Mouse (Mus musculus) left cerebral cortex, adult 18-20 months (tissue): ENCODE data around the gene Bcl3. TPM values are rescaled to one million over a fixed set of nuclear protein-coding genes. Genes with fewer than 3 reads are reported as not detected.
A peak's percentile ranks its signal among the peaks of the same experiment; 100 is the strongest.
"Not testable (repeated sequence)": the region's sequence is repeated elsewhere in the genome, so short reads cannot be mapped to it uniquely, and the experiment has no call there.

Experiments used
- DNase-seq, 2 experiments: peaks; one replicate each; pipeline ENCODE4 v3.0.0; 2021 to 2022; ENCODE audit warnings: low spot score in 2 of 2, mixed read lengths in 1 of 2
- total RNA-seq, 2 experiments: library from RNA; stranded (reverse); gene quantifications; 2 replicates each; pipeline ENCODE4 v1.2.3; 2021

The Bcl3 gene
- total RNA-seq, 2 experiments from 2014 or later: 0.91 to 1.1 TPM

DNA sequence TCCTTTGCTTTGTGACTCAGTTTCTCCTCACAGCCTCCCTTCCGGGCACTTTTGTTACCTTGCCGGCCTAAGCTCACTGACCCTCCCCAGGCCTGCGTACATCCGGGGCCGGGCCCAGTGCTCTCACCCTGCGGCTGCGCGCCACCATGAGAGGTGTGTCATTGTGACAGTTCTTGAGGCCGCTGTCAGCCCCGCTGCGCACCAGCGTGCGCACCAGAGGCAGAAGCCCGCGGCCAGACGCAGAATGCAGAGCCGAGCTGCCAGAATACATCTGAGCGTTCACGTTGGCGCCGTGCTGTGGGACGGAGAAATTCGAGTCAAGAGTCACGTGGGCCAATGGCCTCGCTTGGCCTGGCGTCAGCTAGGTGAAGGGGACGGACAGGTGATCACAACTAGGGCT is 13.2 kb downstream of the Bcl3 start:
- peak in 1 of 2 experiments; percentile 24 for DNase-seq

DNA sequence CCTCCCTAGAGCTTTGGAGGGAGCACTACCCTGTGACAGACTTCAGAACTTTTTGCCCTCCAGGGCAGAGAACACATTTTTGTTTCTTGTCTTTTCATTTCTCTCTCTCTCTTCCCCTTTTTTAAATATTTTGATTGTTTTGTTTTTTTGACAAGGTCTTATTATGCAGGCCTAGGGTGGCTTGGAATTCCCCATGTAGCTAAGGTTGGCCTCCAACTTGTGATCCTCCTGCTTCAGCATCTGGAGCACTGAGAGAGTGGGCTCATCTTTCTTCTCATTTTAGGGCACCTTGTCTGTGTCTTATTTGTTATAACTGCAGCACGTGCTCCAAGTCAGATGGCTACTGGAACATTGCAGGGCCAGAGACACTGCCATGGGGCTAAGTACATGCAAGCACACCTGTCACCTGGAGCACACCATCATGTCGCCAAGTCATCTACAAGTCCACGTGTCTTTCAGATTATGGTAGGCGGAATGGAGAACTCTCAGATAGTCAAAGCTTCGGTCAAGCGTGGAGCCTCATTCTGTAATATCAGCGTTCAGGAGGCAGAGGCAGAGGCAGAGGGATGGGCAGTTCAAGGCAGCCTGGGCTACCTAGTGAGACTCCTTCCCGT is 16.1 kb downstream of the Bcl3 start:
- no peak for DNase-seq

DNA sequence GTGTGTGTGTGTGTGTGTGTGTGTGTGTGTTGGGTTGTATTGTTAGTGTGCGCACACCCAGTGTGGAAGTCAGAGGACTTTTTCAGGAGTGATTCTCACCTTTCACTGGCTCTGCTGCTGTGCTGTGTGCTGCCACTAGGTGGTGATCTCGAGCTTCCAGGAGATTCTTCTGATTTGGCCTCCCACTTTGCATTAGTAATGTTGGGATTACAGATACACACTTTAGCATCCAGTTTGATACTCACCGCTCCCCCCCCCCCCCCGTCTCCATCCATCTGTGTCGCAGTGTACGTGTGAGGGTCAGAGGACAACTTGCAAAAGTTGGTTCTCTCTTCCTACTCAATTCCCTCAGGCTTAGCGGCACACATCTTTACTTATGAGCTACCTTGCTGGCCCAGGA is 19.6 kb downstream of the Bcl3 start:
- DNase-seq: peak; percentile 70 to 83

DNA sequence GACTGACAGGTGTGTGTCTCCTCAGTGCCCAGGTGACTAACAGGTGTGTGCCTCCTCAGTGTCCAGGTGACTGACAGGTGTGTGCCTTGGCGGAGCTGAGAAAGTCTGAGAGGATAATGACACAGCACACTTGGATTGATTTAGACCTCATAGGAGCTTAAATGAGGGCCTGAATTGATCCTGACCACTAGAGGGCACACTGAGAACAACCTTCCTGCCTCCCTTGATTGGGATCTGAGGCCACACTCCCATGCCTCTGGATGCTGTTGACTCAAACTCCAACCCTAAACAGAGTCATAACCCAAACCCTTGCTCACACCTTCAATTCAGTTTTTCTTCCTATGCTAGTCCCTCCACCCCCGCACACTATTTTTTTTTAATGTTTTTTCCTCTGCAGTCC is 21.8 kb downstream of the Bcl3 start:
- DNase-seq: peak; percentile 21 to 44

DNA sequence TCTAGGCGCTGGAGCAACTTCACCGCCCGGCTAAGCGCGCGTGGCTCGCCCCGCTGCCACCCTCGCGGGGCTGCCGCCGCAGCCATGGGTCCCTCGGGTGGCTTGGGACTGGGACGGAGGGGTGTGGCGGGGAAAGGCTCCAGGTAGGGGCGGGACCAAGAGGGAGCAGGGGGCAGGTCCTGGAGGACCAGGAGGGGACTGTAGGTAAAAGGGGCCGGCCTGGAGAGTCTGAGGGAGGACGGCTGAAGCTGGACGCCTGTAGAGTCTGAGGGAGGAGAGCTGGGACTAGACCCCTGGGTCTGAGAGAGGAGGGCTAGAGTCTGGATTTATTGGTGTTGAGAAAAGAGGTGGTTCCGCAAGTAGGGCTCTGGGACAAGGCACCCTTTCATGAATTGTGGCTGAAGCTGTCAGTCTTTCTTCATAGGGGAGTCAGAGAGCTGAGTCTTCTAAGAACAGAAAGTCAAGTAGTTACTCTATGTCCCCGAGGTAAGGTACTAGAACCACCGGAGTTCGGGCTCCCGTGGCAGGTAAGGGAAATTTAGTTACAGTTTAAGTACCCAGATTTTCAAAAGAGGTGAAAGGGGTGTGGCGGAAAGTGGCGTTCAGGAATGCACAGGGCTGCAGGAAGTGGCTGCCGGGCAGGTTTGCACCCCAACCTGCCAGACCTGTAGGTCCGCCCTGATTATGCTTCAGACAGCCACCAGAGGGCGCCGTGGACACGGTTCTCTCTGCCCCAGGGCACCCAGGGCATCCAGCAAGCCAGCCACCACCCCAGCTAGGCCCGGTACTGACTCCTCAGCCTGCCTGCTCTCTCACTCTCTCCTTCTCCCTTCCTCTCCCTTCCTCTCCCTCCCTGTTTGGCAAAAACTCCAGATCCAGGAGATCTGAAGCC is 25.6 kb downstream of the Bcl3 start, which contains the start of gene Cblc:
Cblc (minus strand) TSS at position 113 of the 892 bp plus-strand sequence.
- peak; percentile 46 to 74 for DNase-seq

DNA sequence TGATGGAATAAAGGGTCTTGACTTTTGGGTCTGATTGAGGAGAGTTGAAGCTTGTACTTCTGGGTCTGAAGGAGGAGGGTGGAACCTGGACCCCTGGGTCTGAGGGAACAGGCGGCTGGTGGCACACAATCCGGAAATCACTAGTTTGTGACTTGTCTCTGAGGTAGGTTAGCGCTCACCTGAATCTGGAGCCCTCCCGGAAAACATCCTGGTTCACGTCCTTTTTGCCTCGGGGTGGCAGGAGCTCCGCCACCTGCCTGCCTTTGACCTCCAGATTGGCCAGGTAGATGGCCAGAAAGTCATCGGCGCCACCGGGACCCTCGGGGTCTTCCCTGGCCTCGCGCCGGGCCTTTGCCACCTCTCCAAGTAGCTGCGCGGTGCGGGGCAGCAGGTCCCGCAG is 26.3 kb downstream of the Bcl3 start:
- DNase-seq: no peak

DNA sequence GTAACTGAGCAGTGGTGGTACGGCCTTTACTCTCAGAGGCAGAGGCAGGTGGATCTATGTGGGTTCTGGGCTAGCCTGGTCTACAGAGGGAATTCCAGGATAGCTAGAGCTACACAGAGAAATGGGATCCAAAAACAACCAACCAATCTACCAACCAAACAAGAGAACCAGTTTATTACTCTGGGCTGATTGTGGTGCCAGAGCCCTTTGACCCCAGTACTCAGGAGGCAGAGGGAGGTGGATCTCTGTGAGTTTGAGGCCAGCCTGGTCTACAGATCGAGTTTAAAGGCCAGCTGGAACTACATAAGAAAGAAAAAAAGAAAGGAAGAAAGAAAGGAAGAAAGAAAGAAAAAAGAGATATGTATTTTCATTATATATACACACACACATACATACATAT is 27.3 kb downstream of the Bcl3 start:
- no peak for DNase-seq

DNA sequence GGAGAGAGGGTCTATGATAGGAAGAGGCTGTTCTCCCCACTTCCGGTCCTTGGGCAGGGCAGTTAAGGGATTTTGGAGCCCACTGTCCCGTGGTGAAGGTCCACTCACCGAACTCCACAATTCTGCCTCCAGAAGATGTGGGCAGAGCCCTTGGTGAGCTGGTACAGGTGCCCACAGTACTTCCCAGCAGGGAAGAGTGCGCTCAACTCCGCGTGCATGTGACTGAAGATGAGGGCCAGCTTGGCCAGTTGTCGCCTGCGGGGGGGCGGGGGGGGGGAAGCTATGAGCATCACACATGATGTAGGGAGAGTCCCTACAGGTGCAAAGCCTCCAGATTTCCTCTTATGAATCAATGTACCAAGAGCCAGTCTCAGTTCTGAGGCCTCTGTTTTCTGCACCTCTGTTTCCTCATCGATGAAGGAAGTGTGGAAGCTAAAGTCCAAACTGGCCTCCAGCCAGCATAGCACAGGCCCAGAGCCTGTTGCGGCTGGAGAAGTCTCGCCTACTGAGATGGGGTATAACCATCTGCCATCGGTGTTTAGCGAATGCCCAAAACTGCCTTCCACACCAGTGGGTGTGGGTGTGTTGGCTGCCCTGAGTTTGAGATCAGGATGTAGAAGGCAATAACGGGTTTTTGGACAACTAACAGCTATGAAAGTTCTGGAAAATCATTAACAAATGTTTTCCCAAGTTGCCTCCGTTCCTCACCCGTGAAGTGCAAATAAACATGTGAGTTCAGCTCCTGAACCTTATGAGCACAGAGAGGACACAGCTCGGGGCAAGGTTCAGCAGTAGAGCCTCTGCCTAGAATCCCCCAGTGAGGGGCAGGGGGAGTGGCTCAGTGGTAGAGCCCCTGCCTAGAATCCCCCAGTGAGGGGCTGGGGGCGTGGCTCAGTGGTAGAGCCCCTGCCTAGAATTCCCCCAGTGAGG is 29.6 kb downstream of the Bcl3 start:
- DNase-seq: no peak

DNA sequence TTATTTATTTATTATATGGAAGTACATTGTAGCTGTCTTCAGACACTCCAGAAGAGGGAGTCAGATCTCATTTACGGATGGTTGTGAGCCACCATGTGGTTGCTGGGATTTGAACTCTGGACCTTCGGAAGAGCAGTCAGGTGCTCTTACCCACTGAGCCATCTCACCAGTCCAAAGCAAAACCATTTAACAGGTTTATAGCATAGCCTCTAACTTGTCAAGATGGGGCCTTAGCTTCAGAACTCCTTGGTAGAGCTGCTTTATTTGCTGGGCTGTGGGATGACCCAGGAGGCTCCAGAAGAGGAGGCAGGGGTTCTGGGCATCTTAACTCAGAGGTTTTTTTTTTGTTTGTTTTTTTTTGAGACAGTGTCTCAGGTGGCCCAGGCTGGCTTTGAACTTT is 31.1 kb downstream of the Bcl3 start:
- not testable (repeated sequence) for DNase-seq

DNA sequence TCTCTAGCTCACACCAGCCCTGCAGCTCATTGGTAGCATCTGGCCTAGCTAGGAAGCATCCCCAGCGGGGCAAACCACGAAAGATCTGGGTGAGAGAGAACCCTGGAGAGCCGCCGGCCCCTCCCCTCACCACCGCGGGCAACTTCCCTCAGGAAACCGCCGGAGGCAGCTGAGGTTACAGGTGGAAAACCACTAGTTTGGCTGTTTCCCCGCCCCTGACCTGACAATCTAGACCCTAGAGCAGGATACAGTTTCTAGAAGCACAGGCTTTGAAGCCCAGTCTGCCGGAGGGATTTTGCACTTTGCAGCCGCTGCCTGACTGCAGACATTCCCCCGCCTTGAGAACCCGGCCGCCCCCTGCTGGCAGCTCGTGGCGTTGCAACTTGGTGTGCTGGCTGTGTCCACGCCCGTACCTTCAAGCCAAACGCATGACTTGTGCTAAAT is 32.6 kb downstream of the Bcl3 start:
- DNase-seq: peak; percentile 90 to 96

DNA sequence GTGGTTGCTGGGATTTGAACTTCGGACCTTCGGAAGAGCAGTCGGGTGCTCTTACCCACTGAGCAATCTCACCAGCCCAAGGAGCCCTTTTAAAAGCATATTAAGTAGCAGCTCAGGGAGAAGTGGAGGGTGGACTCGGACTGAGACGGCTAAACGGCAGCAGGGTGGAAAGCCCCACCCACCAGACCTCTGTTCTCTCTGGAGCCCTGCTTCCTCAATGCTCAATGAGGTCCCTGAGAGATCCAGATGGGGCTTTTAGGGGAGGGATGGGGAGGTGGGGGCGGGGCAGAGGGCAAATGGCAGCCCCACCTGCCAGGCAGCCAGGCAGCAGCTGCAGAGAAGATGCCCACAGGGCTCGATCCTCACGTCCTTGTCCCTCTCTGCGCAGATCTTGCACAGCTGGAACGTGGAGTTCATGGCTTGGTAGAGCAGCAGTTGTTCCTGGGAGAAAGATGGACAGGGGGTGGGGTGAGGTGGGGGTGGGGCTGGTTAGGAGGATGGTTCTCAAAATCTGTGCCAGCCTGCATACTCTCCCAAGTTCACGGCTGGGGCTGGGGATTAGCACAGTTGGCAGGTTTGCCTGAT is 36.6 kb downstream of the Bcl3 start:
- DNase-seq: no peak

DNA sequence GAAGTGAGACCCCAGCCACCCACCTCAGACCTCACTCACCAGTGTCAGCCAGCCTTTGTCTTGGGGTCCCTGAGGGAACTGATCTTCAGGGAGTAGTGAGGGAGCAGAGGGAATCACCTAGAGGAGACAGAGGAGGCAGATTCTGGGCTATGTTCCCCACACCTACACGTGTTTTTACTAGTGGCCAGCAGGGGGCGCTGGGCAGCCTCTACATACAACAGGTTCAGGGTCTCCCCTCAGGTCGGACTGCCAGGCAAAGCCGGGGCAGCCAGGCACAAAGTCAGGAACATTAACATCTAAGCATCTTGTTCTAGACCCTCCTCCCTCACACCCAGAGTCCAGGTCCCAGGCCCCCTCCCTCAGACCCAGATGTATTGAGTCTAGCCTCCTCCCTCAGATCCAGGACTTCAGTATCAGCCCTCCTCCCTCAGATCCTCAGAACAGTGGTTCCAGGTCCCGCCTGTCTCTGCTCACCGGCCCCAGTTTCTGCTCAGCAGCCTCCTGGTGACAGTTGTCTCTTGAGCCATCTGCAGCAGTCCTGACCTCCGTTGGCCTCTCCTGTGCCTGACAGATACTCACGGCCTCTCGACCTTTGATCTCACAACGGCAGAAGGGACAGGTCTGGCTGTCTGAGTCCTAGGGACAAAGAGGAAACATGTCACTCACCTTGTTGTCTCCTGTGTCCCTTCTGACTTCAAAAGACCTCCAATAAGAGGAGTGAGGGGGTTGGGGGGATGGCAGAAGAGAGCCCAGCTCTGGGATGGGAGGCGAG is 37.6 kb downstream of the Bcl3 start:
- no peak for DNase-seq

DNA sequence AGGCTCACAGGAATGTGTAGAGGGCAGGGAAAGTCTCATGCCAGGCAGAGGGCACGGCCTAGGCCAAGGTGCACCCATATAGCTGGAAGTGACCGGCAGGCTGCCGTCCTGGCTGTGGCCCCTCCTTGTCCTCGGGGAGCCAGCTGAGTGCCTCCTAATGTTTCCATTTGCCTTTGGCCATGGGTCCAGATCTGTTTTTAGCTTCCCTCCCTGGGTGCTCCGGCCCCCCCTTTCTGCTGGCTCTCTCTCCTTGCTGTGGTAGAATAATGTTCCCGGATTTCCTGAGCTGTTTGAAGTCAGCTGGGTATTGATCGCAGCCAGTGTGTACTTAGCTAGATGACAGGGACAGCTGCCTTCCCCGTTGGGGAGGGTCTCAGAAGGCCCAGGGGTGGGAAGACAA is 38.9 kb downstream of the Bcl3 start:
- no peak for DNase-seq

DNA sequence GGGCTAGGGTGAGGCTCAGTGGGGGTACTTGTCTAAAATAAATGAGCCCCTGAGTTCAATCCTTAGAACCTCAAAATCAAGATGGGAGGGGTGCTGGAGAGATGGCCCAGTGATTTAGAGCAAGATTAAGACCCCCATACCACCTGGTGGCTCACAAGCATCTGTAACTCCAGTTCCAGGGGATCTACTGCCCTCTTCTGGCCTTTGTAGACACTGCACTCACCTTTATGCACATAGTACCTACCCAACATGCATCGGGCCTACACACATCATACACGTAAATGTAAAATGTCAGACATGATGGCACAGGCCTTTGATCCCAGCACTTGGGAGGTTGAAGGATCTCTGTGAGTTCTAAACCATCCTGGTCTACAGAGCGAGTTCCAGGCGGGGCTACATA is 39.9 kb downstream of the Bcl3 start:
- no peak for DNase-seq

DNA sequence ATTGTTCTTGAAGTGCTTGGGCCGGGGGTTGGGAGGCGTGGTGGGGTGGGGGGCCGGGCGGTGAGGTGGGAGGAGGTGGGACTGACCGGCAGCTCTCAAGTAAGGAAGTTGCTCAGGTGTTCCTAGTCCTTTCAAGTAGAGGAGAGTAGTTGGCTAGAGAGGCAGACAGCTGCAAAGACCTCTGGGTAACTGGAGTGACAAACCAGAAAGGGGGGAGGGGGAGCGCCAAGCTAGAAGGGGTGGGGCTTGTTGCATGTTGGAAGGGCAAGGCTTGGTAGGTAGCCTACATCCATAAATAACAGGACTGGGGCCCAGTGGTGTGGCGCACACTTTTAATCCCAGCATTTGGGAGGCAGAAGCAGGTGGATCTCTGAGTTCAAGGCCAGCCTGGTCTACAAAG is 40.8 kb downstream of the Bcl3 start:
- DNase-seq: no peak

DNA sequence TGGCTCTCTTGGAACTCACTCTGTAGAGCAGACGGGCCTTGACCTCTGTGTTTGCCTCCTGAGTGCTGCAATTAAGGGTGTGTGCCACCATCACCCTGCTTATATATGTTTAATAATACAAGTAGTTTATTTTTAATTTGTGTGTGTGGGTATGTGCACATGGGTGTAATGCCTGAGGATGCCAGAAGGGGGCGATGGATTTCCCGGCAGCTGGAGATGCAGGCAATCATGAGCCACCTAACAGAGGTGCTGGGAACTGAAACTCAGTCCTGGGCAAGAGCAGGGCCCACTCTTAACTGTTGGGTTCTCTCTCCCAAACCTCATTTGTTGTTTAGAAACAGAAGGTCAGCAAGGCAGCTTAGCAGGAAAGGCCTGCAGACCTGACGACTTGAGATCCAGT is 42.7 kb downstream of the Bcl3 start:
- no peak for DNase-seq

DNA sequence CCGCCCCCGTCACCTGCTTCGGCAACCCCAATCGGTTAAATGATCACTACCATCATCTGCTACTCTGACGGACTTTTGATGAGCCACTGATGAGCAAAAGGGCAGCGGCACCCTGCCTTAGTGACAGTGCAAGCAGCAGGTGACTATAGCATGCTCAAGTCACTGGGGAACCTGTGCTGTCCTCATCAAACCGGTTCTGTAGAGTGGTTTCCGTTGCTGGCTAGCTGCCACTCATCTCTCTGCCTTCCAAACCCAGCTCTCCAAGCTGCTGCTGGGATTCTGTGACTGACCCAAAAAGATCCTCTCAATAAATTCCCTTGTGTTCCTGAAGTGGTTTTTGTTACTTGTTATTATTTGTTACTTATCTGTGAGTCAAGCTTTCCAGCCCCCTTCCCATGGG is 43.9 kb downstream of the Bcl3 start:
- DNase-seq: no peak

DNA sequence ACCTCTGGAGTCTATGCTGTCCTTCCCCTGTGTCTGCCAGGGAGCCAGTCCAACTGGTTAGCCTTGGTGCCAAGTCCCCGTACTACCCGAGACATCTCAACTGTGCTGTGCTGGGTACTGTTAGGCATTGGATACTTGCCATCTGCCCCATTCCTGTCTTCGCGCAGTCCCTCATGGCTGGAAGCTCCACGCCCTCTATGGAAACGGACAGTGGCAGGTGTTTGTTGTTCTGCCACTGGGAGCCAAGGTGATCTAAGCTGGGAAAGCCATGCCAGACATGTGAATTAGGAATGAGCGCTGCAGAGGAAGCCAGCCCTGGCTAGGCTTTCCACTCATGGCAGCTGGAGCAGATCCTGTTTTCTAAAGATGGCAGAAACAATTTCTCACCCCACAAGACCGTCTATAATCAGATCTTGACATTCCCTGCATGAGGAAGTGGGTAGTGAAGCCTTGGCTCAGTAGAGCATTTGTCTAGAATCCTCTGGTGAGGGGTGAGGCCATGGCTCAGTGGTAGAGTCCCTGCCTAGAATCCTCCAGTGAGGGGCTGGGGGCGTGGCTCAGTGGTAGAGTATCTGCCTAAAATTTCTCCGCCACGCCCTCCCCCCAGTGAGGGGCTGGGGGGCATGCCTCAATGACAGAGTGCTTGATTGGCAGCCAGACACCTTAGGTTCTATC is 45.4 kb downstream of the Bcl3 start:
- DNase-seq: no peak

DNA sequence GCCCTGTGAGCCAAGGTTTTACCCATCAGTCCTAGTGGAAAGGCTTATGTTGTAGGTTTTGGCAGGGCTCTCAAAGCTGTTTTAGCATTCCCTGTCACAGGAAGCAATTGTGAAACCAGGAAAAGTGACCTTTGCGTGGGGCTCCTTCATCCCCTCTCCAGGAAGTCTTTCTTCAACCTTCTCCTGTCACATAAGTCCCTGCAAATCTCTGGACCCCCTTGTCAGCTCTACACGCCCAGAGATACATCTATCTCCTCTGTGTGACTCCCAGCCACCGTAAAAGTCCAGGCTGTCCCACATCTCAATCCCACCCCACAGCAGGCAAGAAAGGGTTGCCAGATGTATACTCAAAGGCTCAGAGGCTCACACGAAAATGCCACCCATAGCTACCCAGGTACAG is 50.9 kb downstream of the Bcl3 start:
- no peak for DNase-seq

DNA sequence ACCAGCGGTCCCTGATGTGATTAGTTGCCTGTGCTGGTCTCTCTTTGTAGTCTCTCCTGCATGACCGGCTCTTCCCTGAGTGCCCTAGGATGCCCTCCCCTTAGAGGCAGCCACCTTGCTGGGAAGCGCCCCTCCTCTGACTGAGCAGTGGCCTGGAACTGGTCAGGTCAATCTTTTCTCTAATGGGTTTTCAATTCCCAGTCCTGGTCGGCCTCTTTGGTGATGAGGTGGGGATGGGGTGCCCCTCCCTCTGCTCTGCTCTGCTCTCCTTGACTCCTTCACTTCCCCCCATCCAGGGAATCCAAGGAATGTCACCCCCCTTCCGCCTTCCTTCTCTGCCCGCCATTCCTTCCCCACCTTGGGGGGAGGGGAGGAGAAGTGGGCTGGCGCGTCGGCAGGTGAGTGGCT is 51.6 kb downstream of the Bcl3 start, which contains the start of gene Bcam:
Bcam (minus strand) TSS at position 33 of the 408 bp plus-strand sequence.
- no peak for DNase-seq
